Mouse (Mus musculus) left cerebral cortex, postnatal 10 days (tissue): ENCODE measurements around the gene Dclk1. TPM values are rescaled to one million over a fixed set of nuclear protein-coding genes. Genes with fewer than 3 reads are reported as not detected.
A peak's percentile ranks its signal among the peaks of the same experiment; 100 is the strongest.

Experiments
- DNase-seq, 2 experiments: peaks; one replicate each; pipeline ENCODE4 v3.0.0; 2021 to 2022; ENCODE audit warnings: low spot score in 2 of 2, mixed read lengths in 1 of 2; ENCODE audit errors: extremely low spot score in 1 of 2
- intact Hi-C: fragments of 180-260 bp; cut with DNase I; formaldehyde crosslinking; loops from one replicate; pipeline ENCODE4 v1.15.1; 2025
- total RNA-seq, 2 experiments: library from RNA; stranded (reverse); gene quantifications; 2 replicates each; pipeline ENCODE4 v1.2.3; 2021

The Dclk1 gene
- total RNA-seq, 2 experiments from 2014 or later: 970 to 973 TPM

DNA sequence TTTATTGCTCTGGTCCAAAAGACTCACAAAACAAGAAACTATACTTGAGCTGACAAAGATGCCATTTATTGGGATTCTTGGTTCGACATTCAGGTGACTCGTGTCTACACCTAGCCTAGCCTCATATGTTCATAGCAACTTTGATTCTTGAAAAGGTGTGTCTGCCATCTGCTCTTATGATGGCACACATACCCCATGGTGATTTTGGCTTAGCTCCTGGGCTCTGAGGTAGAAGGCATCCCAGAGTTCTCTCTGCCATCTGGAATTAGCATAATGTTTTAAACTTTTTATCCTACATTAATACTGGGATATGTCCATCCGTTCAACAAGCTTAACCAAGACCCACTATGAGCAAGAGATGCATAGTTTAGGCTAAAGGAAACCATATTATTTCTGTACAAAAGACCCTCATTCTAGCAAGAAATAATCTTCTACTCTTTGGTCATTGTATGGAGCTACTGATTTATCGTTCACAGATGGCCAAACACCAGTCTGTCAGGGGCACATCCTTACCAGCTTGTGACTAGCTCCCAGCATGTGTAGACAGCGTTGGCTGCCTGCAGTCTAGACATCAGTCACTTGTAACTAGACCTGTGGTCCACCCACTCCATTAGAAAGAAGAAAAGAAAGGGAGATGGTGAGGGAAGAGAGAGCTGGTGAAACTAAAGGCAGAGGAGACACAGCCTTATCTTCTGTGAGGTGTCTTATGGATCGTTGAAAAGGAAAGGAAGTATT is 298.4 kb downstream of the Dclk1 start:
- intact Hi-C loops: loop anchor here (10.0 kb wide), 1 partner anchor 1664 kb away; no protein-coding TSS in a partner anchor
- DNase-seq: no peak

- intact Hi-C loops: loop anchor here (10.0 kb wide), 1 partner anchor 1663 kb away; no protein-coding TSS in a partner anchor
- DNase-seq: no peak
Observed at GRCm38 (mm10) chr3:55541799-55542198, 299.6 kb downstream of the Dclk1 start.

DNA sequence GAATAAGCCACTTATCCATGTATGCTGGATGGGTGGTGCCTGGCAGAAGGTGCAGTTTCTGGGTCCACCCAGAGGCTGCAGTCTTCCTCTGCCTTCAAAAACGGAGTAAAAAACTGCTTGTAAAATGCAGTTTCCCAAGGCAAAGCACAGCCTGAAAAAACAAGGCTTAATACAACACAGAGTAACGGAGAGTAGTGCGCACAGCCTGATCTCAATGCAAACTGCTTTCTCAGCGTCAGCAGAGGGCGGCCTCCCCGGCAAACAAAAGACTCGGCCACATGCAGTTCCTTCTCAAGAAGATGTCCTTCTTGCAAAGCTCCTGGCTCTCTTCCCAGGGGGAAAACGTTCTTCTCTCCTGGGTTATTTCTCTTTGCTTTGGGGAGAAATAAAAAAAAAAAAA is 300.1 kb downstream of the Dclk1 start:
- intact Hi-C loops: loop anchor here (10.0 kb wide), 1 partner anchor 1662 kb away; no protein-coding TSS in a partner anchor
- peak; percentile 69 to 71 for DNase-seq

GRCm38 (mm10) chr3:55542947-55543346 is 300.8 kb downstream of the Dclk1 start:
- intact Hi-C loops: loop anchor here (10.0 kb wide), 1 partner anchor 1662 kb away; no protein-coding TSS in a partner anchor
- no peak for DNase-seq

DNA sequence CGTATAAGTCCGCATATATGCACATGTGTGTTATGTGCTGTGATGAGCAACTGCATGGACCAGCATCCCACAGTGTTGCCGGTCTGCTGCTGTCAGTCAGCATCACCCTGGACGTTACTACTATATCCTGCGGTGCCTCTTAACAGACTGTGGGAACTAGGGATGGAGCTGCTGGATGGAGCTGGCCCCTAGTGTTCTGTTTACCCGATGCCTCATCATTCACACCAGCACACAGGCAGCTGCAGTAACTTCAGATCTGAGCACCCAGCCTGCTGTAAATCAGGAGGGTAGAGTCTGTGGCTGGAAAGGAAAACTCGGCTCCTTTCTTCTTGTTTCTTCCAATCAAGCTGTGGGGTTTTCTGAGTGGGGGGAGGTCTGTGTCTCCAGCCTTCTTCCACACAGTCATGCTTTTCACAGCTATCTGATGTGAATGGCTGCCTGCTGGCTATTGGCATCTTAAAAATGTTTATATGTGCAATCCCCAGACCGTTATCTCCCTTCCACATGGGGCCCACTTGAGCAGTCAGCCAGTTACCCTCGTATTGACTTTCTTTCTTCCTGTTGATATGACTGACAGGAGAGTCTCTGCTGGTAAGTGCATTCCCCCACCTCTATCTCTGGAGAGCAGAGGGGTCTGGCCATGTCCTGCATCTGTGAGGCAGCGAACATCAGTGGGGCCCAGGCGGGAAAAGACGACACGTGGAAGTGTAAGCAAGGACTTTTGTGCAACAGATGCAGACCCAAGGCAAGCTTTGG is 301.9 kb downstream of the Dclk1 start:
- intact Hi-C loops: loop anchor here (10.0 kb wide), 1 partner anchor 1661 kb away; no protein-coding TSS in a partner anchor
- DNase-seq: no peak

DNA sequence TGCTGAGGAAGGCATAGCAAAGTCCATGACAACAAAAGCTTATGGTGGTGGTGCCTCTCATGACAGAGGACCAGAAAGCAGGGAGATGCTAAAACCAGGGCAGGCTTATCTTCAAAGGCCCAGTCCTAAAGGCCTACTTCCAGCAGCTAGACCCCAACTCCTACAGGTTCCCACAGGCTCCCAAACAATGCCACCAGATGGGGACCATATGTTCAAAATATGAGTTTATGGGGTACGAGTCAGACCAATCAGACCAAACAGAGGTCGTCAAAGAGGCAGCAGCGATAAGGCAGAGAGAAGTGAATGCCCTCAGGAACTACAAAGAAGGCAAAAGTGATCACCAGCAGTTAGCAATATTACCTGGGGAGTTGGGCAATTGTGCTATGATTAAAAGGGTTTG is 303.1 kb downstream of the Dclk1 start:
- DNase-seq: no peak
- intact Hi-C loops: loop anchor here (10.0 kb wide), 1 partner anchor 1660 kb away; no protein-coding TSS in a partner anchor

- no peak for DNase-seq
- intact Hi-C loops: loop anchor here (10.0 kb wide), 1 partner anchor 1659 kb away; no protein-coding TSS in a partner anchor
Observed at GRCm38 (mm10) chr3:55545916-55546315, 303.8 kb downstream of the Dclk1 start.

GRCm38 (mm10) chr3:55547106-55547505 is 304.9 kb downstream of the Dclk1 start:
- intact Hi-C loops: loop anchor here (10.0 kb wide), 1 partner anchor 1658 kb away; no protein-coding TSS in a partner anchor
- DNase-seq: no peak

DNA sequence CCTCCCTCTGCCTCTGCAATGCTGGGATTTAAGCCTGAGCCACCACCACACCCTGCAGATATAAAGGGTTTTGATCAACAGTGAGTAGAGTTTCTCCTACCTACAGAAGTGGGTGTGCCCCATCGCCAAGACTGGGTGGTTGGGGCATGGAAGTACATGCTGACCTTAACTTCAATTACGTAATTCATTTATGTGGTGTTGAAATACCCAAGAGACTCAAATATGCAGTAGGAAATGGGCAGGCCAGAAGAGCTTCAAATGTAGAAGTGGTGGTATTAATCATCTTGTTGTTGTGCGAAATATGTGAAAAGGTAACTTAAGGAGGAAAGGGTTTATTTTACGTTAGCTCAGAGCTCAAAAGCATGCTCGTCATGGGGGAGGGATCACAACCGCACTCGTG is 307.2 kb downstream of the Dclk1 start:
- intact Hi-C loops: loop anchor here (10.0 kb wide), 1 partner anchor 1655 kb away; no protein-coding TSS in a partner anchor
- DNase-seq: no peak

- no peak for DNase-seq
- intact Hi-C loops: no loop called here
Observed at GRCm38 (mm10) chr3:55550962-55551361, 308.8 kb downstream of the Dclk1 start.

DNA sequence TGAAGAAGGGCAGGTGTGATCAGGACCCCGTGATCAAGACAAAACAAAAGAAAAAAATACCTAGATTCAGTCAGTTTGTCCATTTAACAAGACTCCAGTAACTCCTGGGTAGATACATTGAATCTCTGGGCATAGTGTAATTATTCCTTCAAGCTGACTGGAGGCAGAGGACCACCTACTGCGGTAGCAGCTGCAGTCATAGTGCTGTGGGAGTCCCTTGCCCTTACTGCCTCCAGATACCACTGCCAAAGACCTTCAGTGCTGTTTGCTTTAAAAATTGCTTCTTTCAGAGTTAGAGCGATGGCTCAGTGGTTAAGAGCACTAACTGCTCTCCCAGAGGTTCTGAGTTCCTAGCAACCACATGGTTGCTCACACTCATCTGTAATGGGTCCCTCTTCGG is 309.7 kb downstream of the Dclk1 start:
- intact Hi-C loops: no loop called here
- DNase-seq: no peak

DNA sequence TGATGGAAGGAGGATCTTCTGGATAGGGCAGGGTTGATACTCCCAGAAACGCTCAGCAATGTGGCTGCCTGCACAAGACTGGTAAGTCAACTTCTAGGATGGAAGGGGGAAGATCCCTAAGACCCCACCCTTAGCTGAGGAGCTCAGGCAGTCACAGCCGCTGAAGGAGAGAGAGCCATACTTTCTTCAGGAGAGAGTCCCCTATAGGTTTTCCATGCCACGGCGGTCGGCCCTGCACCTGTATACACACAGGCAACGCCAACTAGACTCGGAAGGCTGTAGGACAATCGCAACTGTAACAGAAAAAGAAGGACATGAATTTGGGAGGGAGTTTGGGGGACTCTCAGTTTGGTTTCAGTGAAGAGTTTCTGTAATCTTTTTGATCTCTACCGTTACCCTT is 310.9 kb downstream of the Dclk1 start:
- DNase-seq: no peak
- intact Hi-C loops: no loop called here

- intact Hi-C loops: no loop called here
Observed at GRCm38 (mm10) chr3:55555848-55556247, 313.7 kb downstream of the Dclk1 start.

DNA sequence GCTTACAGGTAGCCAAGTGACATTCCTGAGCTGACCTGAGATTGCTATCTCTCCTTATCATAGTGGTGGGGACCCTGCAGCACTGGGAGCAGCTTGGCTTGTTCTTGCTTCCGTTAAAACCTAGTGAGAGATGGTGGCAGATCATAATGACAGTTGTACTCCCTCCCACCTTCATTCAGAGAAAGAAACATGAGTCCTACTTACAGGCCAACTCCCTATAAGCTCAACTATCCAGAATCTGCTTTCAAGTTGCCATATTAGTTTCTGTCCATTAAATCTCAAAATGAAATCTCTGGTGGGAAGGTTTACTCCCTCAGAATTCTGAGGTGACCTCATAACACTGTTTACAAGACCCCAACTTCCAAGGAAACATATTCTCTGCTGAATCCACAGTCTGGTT is 316.4 kb downstream of the Dclk1 start:
- DNase-seq: no peak
- intact Hi-C loops: no loop called here

More at GRCm38 (mm10) chr3:55555848-55556247, 313.7 kb downstream of the Dclk1 start:
- no peak for DNase-seq

- intact Hi-C loops: no loop called here
- DNase-seq: no peak
Observed at GRCm38 (mm10) chr3:55567476-55567875, 325.3 kb downstream of the Dclk1 start.

DNA sequence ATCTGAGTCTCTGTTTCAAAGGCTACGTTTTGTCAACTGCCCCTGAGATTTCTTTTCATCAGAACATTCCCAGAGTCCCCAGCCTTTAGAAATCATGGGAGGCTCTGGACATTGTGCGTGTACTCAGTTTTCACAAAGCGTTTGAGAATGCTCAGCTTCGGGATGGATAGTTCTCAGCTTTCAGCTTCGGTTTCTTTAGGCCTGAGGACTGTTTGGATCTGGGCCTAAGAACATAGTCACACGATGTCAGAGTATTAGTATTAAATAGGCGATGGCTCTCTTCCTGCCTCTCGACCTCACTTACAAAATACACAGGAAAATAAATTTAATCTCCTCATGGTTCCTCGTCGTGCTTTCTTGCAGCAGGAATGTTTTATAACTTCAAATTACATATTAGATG is 327.4 kb downstream of the Dclk1 start:
- intact Hi-C loops: no loop called here
- no peak for DNase-seq

DNA sequence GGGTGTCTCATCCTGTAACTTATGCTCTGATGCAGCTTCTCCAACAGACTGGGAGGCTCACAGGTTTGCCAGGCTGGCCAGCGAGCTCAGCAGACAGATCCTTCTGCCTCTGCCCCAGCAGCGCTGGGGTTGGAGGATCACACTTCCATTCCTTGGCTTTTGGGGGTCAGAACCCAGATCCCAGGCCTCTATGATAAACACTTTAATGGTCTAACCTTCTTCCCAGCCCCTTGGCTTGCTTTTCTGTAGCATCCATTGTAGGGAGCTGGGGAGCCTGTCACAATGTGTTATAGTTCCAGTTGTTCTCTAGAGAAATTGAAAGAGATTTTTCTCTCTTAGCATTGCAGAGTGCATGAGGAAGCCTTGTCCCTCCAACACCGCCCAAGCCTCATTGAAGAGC is 328.9 kb downstream of the Dclk1 start:
- intact Hi-C loops: no loop called here
- DNase-seq: no peak

DNA sequence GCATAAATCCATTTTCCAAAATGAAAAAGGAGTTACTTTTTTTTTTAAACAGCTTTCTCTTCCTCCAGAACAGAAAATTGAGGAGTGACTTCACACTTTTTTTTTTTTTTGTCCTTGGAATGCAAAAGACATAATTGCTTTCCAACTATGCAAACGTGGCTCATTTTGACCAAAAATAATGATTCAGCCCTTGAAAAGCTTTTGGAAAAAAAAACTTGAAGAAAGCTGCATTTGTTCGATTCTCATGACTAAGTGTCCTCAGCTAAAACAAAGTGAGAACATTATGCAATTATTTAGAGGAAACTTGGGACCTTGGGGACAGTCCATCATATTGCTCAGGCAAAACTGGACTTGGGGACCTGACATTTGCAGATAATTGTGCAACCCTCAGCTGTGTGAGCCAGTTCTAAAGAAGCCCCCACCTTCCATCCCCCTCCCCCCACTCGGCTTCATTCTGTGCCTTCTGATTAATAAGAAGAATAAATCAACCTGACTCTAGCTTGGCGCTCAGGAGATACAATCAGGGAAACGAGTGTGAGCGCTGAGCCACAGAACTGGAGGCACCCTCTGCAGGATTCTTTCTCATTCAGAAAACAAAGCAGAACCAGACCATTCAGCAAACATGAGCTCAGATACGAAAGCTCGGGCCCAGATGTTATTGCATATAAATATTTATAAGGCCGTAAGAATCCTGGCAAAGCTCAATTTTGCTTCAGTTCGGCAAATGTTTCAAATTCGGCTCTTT is 329.6 kb downstream of the Dclk1 start:
- DNase-seq: peak in 1 of 2 experiments; percentile 21
- intact Hi-C loops: no loop called here

DNA sequence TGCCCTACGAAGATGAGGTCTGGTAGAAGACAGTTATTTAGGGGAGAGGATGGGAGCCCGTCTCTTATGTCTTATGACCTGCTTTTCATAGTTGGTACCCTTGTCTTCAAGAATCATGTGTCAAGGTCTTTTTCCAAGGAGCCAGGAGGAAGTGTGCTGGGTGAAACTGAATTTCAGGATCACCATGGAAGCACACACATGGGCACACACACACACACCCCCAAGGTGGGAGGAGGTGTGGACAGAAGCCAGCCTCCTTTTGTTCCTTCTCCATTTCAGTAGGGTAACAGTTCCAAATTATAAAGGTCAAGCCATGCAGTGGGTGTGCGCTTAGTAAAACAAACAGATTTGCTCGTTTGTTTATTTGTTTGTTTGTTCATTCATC is 330.1 kb downstream of the Dclk1 start:
- no peak for DNase-seq
- intact Hi-C loops: no loop called here
